Comparison of ENCODE assay signal across 9 mouse cellular contexts in the genomic region with DNA sequence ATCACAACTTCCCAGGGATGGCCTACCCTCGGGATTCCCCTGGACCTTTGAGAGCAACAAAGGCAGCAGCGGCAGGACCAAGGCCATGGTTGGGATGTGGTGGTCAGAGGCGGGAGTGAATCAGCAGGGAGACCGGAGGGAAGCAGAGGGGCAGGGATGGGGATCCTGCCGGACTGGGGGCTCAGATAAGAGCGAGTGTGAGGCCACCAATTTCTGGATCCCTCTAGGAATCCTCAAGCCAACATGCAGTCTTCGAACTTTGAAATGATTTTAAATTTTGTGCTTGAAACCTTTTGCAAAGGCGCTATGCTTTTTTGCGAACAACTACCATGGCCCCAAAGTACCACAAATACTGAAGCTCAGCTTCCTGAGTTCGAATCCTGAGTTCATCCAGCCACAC. TPM values are rescaled to one million over a fixed set of nuclear protein-coding genes. Genes with fewer than 3 reads are reported as not detected.
DNase-seq lines count a peak whose midpoint lies in the region; ATAC-seq and TF ChIP-seq lines count a peak whose summit lies in the region.
"Had no signal": no experiment of that assay in that cellular context is flagged by ENCODE, and none has a peak within 500 bp of the region (broad histone marks: within the 10 kb centered on the region; RNA-seq: fewer than 3 reads in every experiment).

Gene Mpig6b (minus strand): TSS at position 101 of the 400 bp plus-strand sequence.

- no peak for DNase-seq in heart, postnatal 4 days
- no peak for DNase-seq in forebrain, postnatal 0 days
- no peak for DNase-seq in adrenal gland, postnatal 14 days
- no peak for DNase-seq in kidney, postnatal 4 days
- no peak for DNase-seq in spleen, postnatal 36 days (ENCODE audit: low spot score in 2 of 2)
- DNase-seq: gastrocnemius, postnatal 25 days had no signal

- H3K4me1 ChIP-seq in heart, embryonic 11.5 days (ENCODE audit: control insufficient read depth, insufficient read depth, low read length), result peaks cover 14% of the 10 kb centered on the region
- H3K4me1 ChIP-seq in E14TG2a.4 (replicated peaks; ENCODE audit: low read depth, low read length), result peaks cover 89% of the 10 kb centered on the region
- 0 out of 2 replicates have a peak, but pooled peaks cover 8% of the 10 kb centered on the region for H3K4me1 ChIP-seq in forebrain, postnatal 0 days (ENCODE audit: insufficient read depth)
- peaks cover 19% of the 10 kb centered on the region for H3K4me1 ChIP-seq in liver, embryonic 16.5 days (ENCODE audit: control insufficient read depth, low read depth, low read length)

- TF ChIP-seq CTCF in E14TG2a.4 (conservative IDR thresholded peaks at IDR 0.05; ENCODE audit: low read length), result no peak
- TF ChIP-seq CTCF in forebrain, postnatal 0 days (IDR thresholded peaks at IDR 0.05; ENCODE audit: low read depth), result no peak

- H3K27ac ChIP-seq in heart, embryonic 11.5 days (ENCODE audit: low read depth, low read length), result no peak within 1 kb of the TSS
- H3K27ac ChIP-seq in forebrain, postnatal 0 days (ENCODE audit: low read depth, low read length), result no peak within 1 kb of the TSS
- no peak within 1 kb of the TSS for H3K27ac ChIP-seq in liver, embryonic 16.5 days (ENCODE audit: low read length)

- WGBS in heart, embryonic 11.5 days (ENCODE audit: insufficient replicate concordance), result 36% methylated on average over 10 of the region's 10 CpGs
- 48% methylated on average over 10 of the region's 10 CpGs for WGBS in forebrain, postnatal 0 days
- 35% methylated on average over 10 of the region's 10 CpGs for WGBS in liver, embryonic 16.5 days (ENCODE audit: insufficient replicate concordance)

- peak within 1 kb of the TSS; percentile 66 for H3K4me2 ChIP-seq in heart, embryonic 11.5 days
- H3K4me2 ChIP-seq in forebrain, postnatal 0 days (ENCODE audit: low read depth), result peak within 1 kb of the TSS; percentile 31
- peak within 1 kb of the TSS; percentile 64 for H3K4me2 ChIP-seq in liver, embryonic 16.5 days (ENCODE audit: low read depth, low read length)

- no peak for ATAC-seq in heart, embryonic 11.5 days (replicated peaks; ENCODE audit: insufficient number of reproducible peaks, low FRiP score, low TSS enrichment)
- ATAC-seq in forebrain, postnatal 0 days, result no peak
- ATAC-seq in liver, embryonic 16.5 days (ENCODE audit: low read depth), result no peak

- H3K27me3 ChIP-seq in heart, embryonic 11.5 days (ENCODE audit: control insufficient read depth, insufficient read depth, low read length), result peaks cover 50% of the 10 kb centered on the region
- peaks cover 34% of the 10 kb centered on the region for H3K27me3 ChIP-seq in E14TG2a.4 (ENCODE audit: insufficient read depth, low read length)
- peaks cover 4% of the 10 kb centered on the region for H3K27me3 ChIP-seq in forebrain, postnatal 0 days (ENCODE audit: insufficient read depth, low read length)
- H3K27me3 ChIP-seq in liver, embryonic 16.5 days (ENCODE audit: control insufficient read depth, insufficient read depth, low read depth, low read length), result peaks cover 61% of the 10 kb centered on the region

- peaks cover 9% of the 10 kb centered on the region for H3K36me3 ChIP-seq in heart, embryonic 11.5 days (ENCODE audit: control insufficient read depth, insufficient read depth, low read length)
- peaks cover 17% of the 10 kb centered on the region for H3K36me3 ChIP-seq in E14TG2a.4 (ENCODE audit: insufficient read depth, low read length)
- peaks cover 8% of the 10 kb centered on the region for H3K36me3 ChIP-seq in forebrain, postnatal 0 days (ENCODE audit: insufficient read depth)
- no peaks in the 10 kb centered on the region for H3K36me3 ChIP-seq in liver, embryonic 16.5 days (ENCODE audit: control insufficient read depth, insufficient read depth)

- H3K4me3 ChIP-seq in heart, embryonic 11.5 days (ENCODE audit: low read depth, low read length), result peak within 1 kb of the TSS; percentile 38
- peak within 1 kb of the TSS; percentile 76 for H3K4me3 ChIP-seq in E14TG2a.4 (replicated peaks; ENCODE audit: low read length)
- peak within 1 kb of the TSS; percentile 9 for H3K4me3 ChIP-seq in forebrain, postnatal 0 days (ENCODE audit: low read depth, low read length)
- peak within 1 kb of the TSS; percentile 52 for H3K4me3 ChIP-seq in liver, embryonic 16.5 days (ENCODE audit: low read depth, low read length)

- no peaks in the 10 kb centered on the region for H3K9me3 ChIP-seq in heart, embryonic 11.5 days (replicated peaks; ENCODE audit: control insufficient read depth, low read length)
- H3K9me3 ChIP-seq in E14TG2a.4 (ENCODE audit: low read length), result no peaks in the 10 kb centered on the region
- H3K9me3 ChIP-seq in forebrain, postnatal 0 days (ENCODE audit: low read length), result no peaks in the 10 kb centered on the region
- H3K9me3 ChIP-seq in liver, embryonic 16.5 days (replicated peaks; ENCODE audit: control insufficient read depth, low read length), result no peaks in the 10 kb centered on the region

- H3K9ac ChIP-seq in heart, embryonic 11.5 days (ENCODE audit: low read depth, low read length), result peak within 1 kb of the TSS; percentile 52; the same call in 1 of the 2 replicates
- no peak within 1 kb of the TSS; the same call in 1 of the 2 replicates for H3K9ac ChIP-seq in forebrain, postnatal 0 days
- H3K9ac ChIP-seq in liver, embryonic 16.5 days (ENCODE audit: low read depth, low read length), result no peak within 1 kb of the TSS

RNA-seq across cellular contexts. Expression of gene Mpig6b, which starts in this region (rescaled TPM):
- polyA plus RNA-seq in heart, embryonic 11.5 days (2014; fragmentation: Nextera tagmentation; extraction: Ambion mirVana), result 1.4 and 1.8 TPM in 2 replicates
- total RNA-seq in heart, postnatal 4 days (2021), result under 1 TPM in 1 of 2 experiments, not detected in 1; 0.47 TPM
- total RNA-seq in forebrain, postnatal 0 days (2014; rRNA removed), result not detected in 2 replicates
- 0.08 TPM in 2 replicates for polyA plus RNA-seq in forebrain, postnatal 0 days (2015; fragmentation: Nextera tagmentation; extraction: Ambion mirVana)
- polyA plus RNA-seq in liver, embryonic 16.5 days (2015; fragmentation: Nextera tagmentation; extraction: Ambion mirVana), result 3.4 and 4.5 TPM in 2 replicates
- total RNA-seq in adrenal gland, postnatal 14 days (2021), result 0.26 and 0.71 TPM in 2 replicates
- total RNA-seq: gastrocnemius, postnatal 25 days had no signal

Comparison
In these comparisons a context has a peak if more than half of its experiments do, and no peak if none do; other contexts are left out.
1. H3K4me3 ChIP-seq: peak in every context shown above with its lines; median percentile 76 in E14TG2a.4; 52 in liver, embryonic 16.5 days; 38 in heart, embryonic 11.5 days; 9 in forebrain, postnatal 0 days.